Mouse (Mus musculus) neural tube, embryonic 14.5 days (tissue): Measurements from ENCODE around the gene Creg1. TPM values are rescaled to one million over a fixed set of nuclear protein-coding genes. Genes with fewer than 3 reads are reported as not detected.

Experiments used
- ATAC-seq: fragments of 200-750 bp; cut with Nextera tagmentation; 2 replicates; pipeline ENCODE4 v1.8.0; 2017; ENCODE audit warnings: low read depth, mild to moderate bottlenecking, moderate TSS enrichment, moderate library complexity
- H3K27ac ChIP-seq: fragments of 300-500 bp; sonication (generic); 2 replicates; pipeline ENCODE4 v1.5.1; 2014; ENCODE audit warnings: low read depth, mild to moderate bottlenecking, control low read depth, low read length, moderate library complexity, mixed read lengths
- H3K27me3 ChIP-seq: fragments of 300-500 bp; sonication (generic); 2 replicates; pipeline ENCODE4 v1.6.1; 2014; ENCODE audit warnings: low read length; ENCODE audit not compliant: control insufficient read depth, insufficient read depth
- H3K36me3 ChIP-seq: fragments of 300-500 bp; sonication (generic); 2 replicates; pipeline ENCODE4 v1.6.1; 2014; ENCODE audit warnings: low read length, mixed read lengths; ENCODE audit not compliant: control insufficient read depth, insufficient read depth
- H3K4me1 ChIP-seq: fragments of 300-500 bp; sonication (generic); 2 replicates; pipeline ENCODE4 v1.6.1; 2014; ENCODE audit warnings: low read length; ENCODE audit not compliant: control insufficient read depth, insufficient read depth
- H3K4me2 ChIP-seq: fragments of 300-500 bp; sonication (generic); 2 replicates; pipeline ENCODE4 v1.6.1; 2014; ENCODE audit warnings: mild to moderate bottlenecking, low read depth, low read length, control low read depth
- H3K4me3 ChIP-seq: fragments of 300-500 bp; sonication (generic); 2 replicates; pipeline ENCODE4 v1.5.1; 2014; ENCODE audit warnings: low read depth, low read length, control low read depth, mixed read lengths
- H3K9ac ChIP-seq: fragments of 300-500 bp; sonication (generic); replicated peaks from 2 replicates; pipeline ENCODE4 v1.6.1; 2014; ENCODE audit warnings: low read depth, mild to moderate bottlenecking, control low read depth, low read length, mixed read lengths
- H3K9me3 ChIP-seq: fragments of 300-500 bp; sonication (generic); 2 replicates; pipeline ENCODE4 v1.6.1; 2016; ENCODE audit warnings: low read length; ENCODE audit not compliant: control insufficient read depth
- WGBS: fragments of 180-500 bp; shearing (Covaris S2); extraction: QIAGEN DNeasy Blood & Tissue Kit; methylation state at CpG from one replicate; pipeline ENCODE4 v1.1.7; 2014; 5-methylcytosine and 5-hydroxymethylcytosine counted together
- polyA plus RNA-seq: library from polyadenylated mRNA; unstranded; fragments of >200 nt; fragmentation: Nextera tagmentation; extraction: Ambion mirVana; gene quantifications from 2 replicates; pipeline ENCODE4 v1.2.1, GENCODE M21; 2014

The Creg1 gene
- 39.7 and 43.0 TPM in 2 replicates for polyA plus RNA-seq

GRCm38 (mm10) chr1:165763635-165764372 is at the start of gene Creg1:
Creg1 (plus strand) TSS chr1:165763746.
- H3K4me1 ChIP-seq, result peaks cover 6% of the 10 kb centered on the region; the same call in 1 of the 2 replicates
- peak; percentile 99 for ATAC-seq
- no peaks in the 10 kb centered on the region for H3K36me3 ChIP-seq
- H3K9ac ChIP-seq, result peak within 1 kb of the TSS; percentile 74
- H3K27ac ChIP-seq, result no peak within 1 kb of the TSS
- peak within 1 kb of the TSS; percentile 91 for H3K4me2 ChIP-seq
- H3K9me3 ChIP-seq, result no peaks in the 10 kb centered on the region
- H3K27me3 ChIP-seq, result peaks cover 5% of the 10 kb centered on the region
- peak within 1 kb of the TSS; percentile 82 for H3K4me3 ChIP-seq
- under 1% methylated on average over 57 of the region's 57 CpGs for WGBS

GRCm38 (mm10) chr1:165713798-165714197 is 49.7 kb upstream of the Creg1 start:
- Histone ChIP-seq H3K27ac (no peak overlapping the region), H3K27me3 (no peaks in the 10 kb centered on the region), H3K9ac (no peak overlapping the region), H3K4me1 (no peaks in the 10 kb centered on the region), H3K9me3 (no peaks in the 10 kb centered on the region), H3K4me3 (no peak overlapping the region), H3K4me2 (no peak overlapping the region), H3K36me3 (no peaks in the 10 kb centered on the region)
- no peak for ATAC-seq
- WGBS, result 80% methylated on average over 5 of the region's 5 CpGs

- Histone ChIP-seq H3K27ac (no peak overlapping the region), H3K4me2 (no peak overlapping the region), H3K36me3 (no peaks in the 10 kb centered on the region), H3K9me3 (no peaks in the 10 kb centered on the region), H3K4me1 (no peaks in the 10 kb centered on the region), H3K9ac (no peak overlapping the region), H3K27me3 (no peaks in the 10 kb centered on the region), H3K4me3 (no peak overlapping the region)
- no peak for ATAC-seq
- WGBS, result 92% methylated on average over 4 of the region's 4 CpGs
Observed at GRCm38 (mm10) chr1:165716426-165716825, 47.1 kb upstream of the Creg1 start.

- H3K9ac ChIP-seq, result no peak overlapping the region
- ATAC-seq, result no peak
- H3K36me3 ChIP-seq, result no peaks in the 10 kb centered on the region
- no peaks in the 10 kb centered on the region for H3K27me3 ChIP-seq
- H3K9me3 ChIP-seq, result no peaks in the 10 kb centered on the region
- peak overlapping the region; percentile 22; the same call in 1 of the 2 replicates for H3K27ac ChIP-seq
- no peaks in the 10 kb centered on the region for H3K4me1 ChIP-seq
- H3K4me2 ChIP-seq, result no peak overlapping the region
- 62% methylated on average over 11 of the region's 11 CpGs for WGBS
- no peak overlapping the region for H3K4me3 ChIP-seq
Observed at GRCm38 (mm10) chr1:165717711-165718542, 45.6 kb upstream of the Creg1 start.

GRCm38 (mm10) chr1:165718543-165719105 is 44.9 kb upstream of the Creg1 start:
- ATAC-seq, result no peak
- no peaks in the 10 kb centered on the region for H3K9me3 ChIP-seq
- no peaks in the 10 kb centered on the region for H3K36me3 ChIP-seq
- H3K4me3 ChIP-seq, result no peak overlapping the region
- H3K9ac ChIP-seq, result no peak overlapping the region
- H3K4me2 ChIP-seq, result no peak overlapping the region
- peak overlapping the region; percentile 22; the same call in 1 of the 2 replicates for H3K27ac ChIP-seq
- no peaks in the 10 kb centered on the region for H3K4me1 ChIP-seq
- H3K27me3 ChIP-seq, result no peaks in the 10 kb centered on the region
- WGBS, result 75% methylated on average over 15 of the region's 15 CpGs

GRCm38 (mm10) chr1:165722531-165723123 is 40.9 kb upstream of the Creg1 start:
- Histone ChIP-seq H3K4me3 (no peak overlapping the region), H3K9ac (no peak overlapping the region), H3K4me1 (no peaks in the 10 kb centered on the region), H3K4me2 (no peak overlapping the region), H3K36me3 (no peaks in the 10 kb centered on the region), H3K27me3 (no peaks in the 10 kb centered on the region), H3K9me3 (no peaks in the 10 kb centered on the region), H3K27ac (no peak overlapping the region)
- ATAC-seq, result no peak
- WGBS, result 91% methylated on average over 9 of the region's 9 CpGs

- Histone ChIP-seq H3K4me1 (no peaks in the 10 kb centered on the region), H3K4me3 (no peak overlapping the region), H3K27ac (no peak overlapping the region), H3K9ac (no peak overlapping the region), H3K27me3 (no peaks in the 10 kb centered on the region), H3K4me2 (no peak overlapping the region), H3K9me3 (no peaks in the 10 kb centered on the region), H3K36me3 (no peaks in the 10 kb centered on the region)
- WGBS, result 69% methylated on average over 11 of the region's 11 CpGs
- ATAC-seq, result no peak
Observed at GRCm38 (mm10) chr1:165724219-165725033, 39.1 kb upstream of the Creg1 start.

- no peak overlapping the region for H3K27ac ChIP-seq
- no peaks in the 10 kb centered on the region for H3K27me3 ChIP-seq
- no peak for ATAC-seq
- no peak overlapping the region for H3K9ac ChIP-seq
- H3K36me3 ChIP-seq, result no peaks in the 10 kb centered on the region
- H3K4me2 ChIP-seq, result no peak overlapping the region
- no peak overlapping the region for H3K4me3 ChIP-seq
- H3K4me1 ChIP-seq, result no peaks in the 10 kb centered on the region
- 84% methylated on average over 4 of the region's 4 CpGs for WGBS
- no peaks in the 10 kb centered on the region for H3K9me3 ChIP-seq
Observed at GRCm38 (mm10) chr1:165725039-165725644, 38.4 kb upstream of the Creg1 start.
